Mouse (Mus musculus): ENCODE results near the gene Tecr.
"Not testable (repeated sequence)": the region's sequence is repeated elsewhere in the genome, so short reads cannot be mapped to it uniquely, and the experiment has no call there.

The Tecr gene

GRCm38 (mm10) chr8:83618566-83618965 is 10.8 kb upstream of the Tecr start:
- no peak for DNase-seq (ENCODE audit: low spot score)

- DNase-seq (ENCODE audit: low spot score), result no peak
These were observed 9.3 kb upstream of the Tecr start for GRCm38 (mm10) chr8:83617111-83617510.

DNA sequence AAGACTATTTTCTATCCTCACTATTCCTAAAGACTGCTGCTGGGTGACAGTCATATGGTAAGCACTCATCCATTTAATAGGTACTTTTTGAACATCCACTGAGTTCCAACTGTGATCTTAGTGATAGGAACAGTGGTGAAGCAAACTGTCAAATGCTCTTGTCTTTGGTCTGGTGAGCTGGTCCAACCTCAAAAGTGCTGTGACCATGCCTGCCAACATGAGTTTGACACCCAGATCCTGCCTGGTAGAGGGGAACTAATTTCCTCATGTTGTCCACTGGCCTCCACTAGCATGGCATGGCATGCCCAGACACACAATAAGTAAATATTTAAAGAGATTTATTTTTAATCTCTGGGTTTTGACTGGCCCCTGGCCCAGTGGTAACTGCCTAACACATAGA is 8.9 kb upstream of the Tecr start:
- no peak for DNase-seq (ENCODE audit: low spot score)

GRCm38 (mm10) chr8:83613695-83614094 is 5.9 kb upstream of the Tecr start:
- DNase-seq (ENCODE audit: low spot score), result no peak

GRCm38 (mm10) chr8:83611921-83612320 is 4.2 kb upstream of the Tecr start:
- DNase-seq (ENCODE audit: low spot score), result no peak

DNA sequence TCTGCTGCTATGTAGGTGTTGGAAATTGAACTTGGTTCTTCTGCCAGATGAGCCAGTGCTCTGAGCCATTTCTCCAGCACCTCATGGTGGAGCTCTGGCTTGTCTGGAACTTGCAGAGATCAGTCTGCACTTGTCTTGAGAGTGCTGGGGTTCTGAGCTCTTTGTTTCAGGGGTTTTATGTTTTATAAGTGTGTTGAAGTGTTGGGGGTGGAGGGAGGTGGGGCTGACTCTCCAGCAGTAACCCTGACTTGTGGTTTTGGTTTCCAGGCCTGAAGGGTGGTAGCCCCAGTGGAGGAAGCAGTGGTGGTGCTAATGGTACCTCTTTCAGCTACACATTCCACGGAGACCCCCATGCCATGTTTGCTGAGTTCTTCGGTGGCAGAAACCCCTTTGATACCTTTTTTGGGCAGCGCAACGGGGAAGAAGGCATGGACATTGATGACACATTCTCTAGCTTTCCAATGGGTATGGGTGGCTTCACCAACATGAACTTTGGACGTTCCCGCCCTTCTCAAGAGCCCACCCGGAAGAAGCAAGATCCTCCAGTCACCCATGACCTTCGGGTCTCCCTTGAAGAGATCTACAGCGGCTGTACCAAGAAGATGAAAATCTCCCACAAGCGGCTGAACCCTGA is 1.9 kb upstream of the Tecr start:
- DNase-seq (ENCODE audit: low spot score), result no peak

DNA sequence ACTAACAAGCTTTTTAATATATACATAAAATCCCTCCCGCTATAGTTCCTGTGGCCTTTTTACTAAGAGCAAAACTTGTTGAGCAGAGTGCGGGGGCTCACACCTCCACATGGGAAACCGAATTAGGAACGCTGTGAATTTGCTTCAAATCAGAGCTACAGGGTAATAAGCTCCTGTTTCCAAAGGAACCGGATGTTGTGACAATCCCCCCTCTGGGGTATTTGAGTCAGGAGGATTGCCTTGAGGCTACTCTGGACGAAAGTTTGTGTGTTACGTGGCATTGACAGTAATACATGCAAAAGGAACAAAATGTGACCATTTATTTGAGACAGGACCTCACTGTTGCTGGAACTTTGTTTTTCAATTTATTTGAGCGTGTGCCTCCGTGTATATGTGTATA is 1.3 kb upstream of the Tecr start:
- no peak for DNase-seq (ENCODE audit: low spot score)

DNA sequence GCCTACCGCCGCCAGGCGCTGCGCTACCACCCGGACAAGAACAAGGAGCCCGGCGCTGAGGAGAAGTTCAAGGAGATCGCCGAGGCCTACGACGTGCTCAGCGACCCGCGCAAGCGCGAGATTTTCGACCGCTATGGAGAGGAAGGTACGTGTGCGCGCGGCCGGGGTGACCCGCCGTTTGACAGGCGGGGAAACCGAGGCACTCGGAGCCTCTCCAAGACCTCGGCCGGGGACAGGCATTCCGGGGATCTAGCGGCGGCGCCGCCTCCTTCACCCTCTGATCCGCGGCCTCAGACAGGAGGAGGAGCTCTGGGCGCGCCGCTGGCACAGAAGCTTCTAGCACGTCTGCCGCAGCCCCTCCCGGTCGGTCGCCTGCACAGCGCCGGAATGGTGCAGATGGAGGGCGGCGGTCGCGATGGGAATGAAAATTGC is 643 bp upstream of the Tecr start:
- peak; percentile 71 for DNase-seq (ENCODE audit: low spot score)

DNA sequence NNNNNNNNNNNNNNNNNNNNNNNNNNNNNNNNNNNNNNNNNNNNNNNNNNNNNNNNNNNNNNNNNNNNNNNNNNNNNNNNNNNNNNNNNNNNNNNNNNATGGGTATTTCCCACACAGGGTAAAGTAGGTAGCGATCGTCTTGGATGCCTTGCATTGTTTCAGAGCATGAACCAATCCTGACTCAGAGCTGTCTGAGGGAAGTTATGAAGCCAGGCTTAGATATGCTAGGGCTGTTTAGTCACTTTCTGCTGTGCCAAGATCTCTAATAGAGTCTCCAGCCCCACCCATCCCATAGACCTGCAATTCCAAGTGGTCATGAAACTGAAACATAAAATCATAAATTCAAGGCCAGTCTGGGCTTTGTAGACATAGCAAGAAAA is 5.1 kb downstream of the Tecr start:
- DNase-seq (ENCODE audit: low spot score), result no peak

- no peak for DNase-seq (ENCODE audit: low spot score)
These were observed 8.0 kb downstream of the Tecr start for GRCm38 (mm10) chr8:83599814-83600213.

DNA sequence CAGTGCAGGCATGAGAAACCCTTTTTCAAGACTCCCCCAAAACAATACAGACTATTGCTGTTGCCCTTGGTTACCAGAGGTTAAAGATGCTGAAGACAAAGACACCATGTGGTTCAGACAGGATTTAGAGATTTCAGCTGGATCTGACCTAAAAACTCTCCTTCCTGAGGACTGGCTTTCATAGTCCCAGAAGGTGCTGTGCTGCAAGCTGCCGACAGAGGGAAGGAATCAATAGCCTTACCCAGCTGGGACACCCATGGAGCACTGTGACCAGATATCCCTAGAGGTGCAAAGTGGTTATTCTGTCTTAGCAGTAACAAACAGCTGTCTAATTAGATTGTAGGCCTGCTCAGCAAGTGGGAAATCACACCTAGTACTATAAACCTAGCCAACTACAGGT is 9.6 kb downstream of the Tecr start:
- DNase-seq (ENCODE audit: low spot score), result no peak

DNA sequence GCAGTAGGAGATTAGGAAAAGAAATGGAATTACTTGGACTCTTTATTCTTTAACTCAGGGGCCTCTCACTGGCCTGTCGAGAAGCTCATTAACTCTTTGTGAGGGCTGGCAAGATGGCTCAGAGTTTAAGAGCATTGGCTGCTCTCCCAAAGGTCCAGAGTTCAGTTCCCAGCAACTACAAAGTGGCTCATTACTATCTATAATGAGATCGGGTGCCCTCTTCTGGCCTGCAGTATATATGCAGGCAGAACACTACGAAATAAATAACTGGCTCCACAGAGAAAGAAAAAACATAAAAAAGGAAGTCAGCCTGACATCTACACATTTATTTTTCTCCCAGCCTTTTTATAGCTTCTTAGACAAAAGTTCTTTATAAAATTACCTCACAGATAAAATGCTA is 11.4 kb downstream of the Tecr start:
- no peak for DNase-seq (ENCODE audit: low spot score)

DNA sequence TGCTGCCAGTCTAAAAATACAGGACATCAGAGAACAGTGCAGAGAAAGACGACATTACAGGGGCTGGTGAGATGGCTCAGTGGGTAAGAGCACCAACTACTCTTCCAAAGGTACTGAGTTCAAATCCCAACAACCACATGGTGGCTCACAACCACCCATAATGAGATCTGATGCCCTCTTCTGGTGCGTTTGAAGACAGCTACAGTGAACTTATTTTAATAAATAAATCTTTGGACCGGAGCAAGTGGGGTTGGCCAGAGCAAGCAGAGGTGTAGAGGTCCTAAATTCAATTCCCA is 12.8 kb downstream of the Tecr start:
- DNase-seq (ENCODE audit: low spot score), result not testable (repeated sequence)

DNA sequence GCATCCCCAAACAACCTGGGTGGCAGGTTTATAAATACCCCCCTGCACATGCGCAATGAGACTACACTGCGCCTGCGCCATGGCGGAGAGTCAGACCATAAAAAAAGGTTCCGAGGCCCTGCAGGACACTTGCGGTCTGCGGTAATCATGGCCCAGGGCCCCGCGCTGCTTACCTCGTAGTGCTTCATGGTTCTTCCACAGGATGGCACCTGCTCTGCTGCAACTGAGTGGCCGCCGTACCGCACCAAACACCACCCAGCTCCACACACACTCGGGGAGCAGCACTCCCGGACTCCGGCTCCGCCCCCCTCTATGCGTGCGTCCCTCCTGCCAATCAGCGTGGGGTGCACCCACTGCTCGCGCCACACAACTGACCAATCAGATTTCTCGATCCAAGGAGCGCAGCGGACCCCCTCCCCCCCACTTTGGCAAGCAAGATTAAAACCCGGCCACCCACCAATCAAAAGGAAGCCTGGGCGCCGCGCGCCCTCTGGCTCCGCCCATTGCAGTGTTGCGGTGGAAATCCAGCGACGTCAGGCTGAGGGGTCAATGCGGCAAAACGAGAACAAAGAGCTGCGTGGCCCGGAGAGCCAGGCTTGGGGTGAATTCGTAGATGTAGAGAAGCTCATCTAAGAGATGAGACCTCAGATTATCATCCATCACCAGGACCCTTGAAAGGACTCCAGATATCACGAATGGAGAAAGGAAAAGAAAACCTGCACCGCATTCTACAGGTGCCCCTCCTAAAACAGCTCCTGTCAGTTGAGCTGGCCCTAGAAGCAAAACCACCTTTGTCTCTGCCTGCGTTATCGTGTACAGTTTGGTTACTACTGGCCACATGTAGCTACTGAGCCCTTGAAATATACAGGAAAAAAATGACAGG is 13.4 kb downstream of the Tecr start:
- peak; percentile 89 for DNase-seq (ENCODE audit: low spot score)

- no peak for DNase-seq (ENCODE audit: low spot score)
These were observed 14.2 kb downstream of the Tecr start for GRCm38 (mm10) chr8:83593325-83594166.

DNA sequence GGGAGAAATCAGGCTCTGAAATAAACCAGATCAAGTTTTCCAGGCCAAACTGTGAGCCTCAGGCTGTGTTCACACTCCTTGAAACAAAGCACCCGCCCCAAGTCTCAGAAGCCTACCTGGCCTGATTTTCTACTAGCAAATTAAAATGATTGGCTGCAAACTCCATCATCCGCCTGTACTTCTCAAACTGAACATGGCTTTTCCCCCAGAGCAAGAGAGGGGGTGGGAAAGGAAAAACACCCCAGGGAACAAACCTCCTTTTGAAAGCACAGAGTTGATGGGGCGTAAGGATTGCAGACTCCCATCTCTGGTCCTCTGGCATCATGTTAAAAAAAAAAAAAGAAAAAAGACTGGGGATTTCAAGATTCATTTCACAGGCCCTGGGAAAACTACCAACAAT is 15.1 kb downstream of the Tecr start:
- no peak for DNase-seq (ENCODE audit: low spot score)

- no peak for DNase-seq (ENCODE audit: low spot score)
These were observed 17.2 kb downstream of the Tecr start for GRCm38 (mm10) chr8:83590488-83591023.

GRCm38 (mm10) chr8:83588886-83589285 is 18.9 kb downstream of the Tecr start:
- no peak for DNase-seq (ENCODE audit: low spot score)

DNA sequence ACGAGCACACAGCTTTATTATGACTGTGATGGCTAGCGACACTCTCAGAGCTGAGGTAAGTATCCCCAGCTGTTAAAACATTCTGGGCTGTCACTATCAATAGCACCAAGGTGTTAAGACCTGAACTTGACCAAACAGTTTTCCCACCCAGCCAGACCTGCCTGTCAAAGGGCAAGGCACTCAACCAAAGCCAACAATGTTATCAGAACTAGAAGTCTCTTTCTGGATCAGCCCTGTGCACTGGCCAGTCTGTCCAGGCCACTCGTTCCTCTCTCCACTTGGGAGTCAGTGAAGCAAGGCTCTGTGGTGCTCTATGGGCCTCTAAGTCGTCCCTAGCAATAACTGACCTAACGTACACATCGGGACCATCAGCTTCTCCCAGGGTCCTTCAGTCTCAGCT is 20.1 kb downstream of the Tecr start:
- DNase-seq (ENCODE audit: low spot score), result no peak

- no peak for DNase-seq (ENCODE audit: low spot score)
These were observed 22.4 kb downstream of the Tecr start for GRCm38 (mm10) chr8:83585333-83585732.

DNA sequence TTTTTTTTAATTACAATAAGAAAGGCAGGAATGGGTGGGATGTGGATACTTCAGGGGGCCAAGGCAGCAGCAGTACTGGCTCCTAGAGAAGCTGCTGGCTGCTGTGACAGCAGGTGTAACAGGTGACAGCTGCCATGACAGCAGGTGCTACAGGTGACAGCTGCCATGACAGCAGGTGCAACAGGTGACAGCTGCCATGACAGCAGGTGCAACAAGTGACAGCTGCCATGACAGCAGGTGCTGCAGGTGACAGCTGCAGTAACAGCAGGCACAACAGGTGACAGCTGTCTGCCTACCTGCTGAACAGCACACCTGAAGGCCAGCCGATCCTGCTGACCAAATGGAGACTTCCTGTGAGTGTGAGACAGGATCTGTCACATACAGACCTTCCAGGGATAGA is 23.0 kb downstream of the Tecr start:
- no peak for DNase-seq (ENCODE audit: low spot score)

DNA sequence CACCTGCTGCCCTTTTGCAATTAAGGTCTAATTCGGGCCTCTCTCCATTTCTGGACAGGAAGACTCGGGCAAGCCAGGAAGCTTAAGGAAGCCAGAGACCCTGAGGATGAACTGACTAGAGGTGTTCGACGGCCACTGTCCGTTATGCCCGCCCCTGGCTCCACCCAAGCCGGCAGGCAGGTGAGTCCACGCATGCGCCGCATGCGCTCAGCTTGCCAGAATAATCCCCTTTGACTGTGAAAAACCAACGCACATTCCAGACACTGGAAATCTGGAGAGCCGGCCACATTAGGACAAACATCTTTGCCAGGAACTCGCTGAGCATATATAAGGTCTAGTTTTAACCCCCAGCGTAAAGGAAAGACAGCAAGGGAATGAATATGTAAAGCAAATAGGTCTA is 24.5 kb downstream of the Tecr start:
- no peak for DNase-seq (ENCODE audit: low spot score)

- DNase-seq (ENCODE audit: low spot score), result no peak
These were observed 25.5 kb downstream of the Tecr start for GRCm38 (mm10) chr8:83582226-83582625.
